Mouse (Mus musculus): ENCODE results near the gene Snx6.

Gene Snx6

DNA sequence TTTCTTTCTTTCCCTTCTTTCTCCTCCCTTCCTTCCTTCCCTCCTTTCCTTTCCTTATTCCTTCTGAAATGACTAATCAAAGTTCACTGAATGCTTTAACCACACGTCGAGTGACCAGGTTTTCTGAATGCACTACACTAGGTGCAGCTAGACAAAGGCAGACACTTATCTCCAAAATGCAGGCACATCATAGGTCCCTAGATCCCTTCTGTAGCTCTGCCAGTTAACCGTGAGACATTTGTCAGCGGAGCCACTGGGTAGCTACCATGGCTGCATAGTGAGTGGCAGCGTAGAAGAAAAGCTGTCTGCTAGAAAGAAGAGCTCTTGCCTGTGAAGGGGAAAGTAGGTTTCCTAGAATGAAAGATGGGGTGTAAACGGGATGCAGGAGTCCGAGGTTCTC is 96.1 kb downstream of the Snx6 start:
- no peak for DNase-seq (ENCODE audit: low spot score)

DNA sequence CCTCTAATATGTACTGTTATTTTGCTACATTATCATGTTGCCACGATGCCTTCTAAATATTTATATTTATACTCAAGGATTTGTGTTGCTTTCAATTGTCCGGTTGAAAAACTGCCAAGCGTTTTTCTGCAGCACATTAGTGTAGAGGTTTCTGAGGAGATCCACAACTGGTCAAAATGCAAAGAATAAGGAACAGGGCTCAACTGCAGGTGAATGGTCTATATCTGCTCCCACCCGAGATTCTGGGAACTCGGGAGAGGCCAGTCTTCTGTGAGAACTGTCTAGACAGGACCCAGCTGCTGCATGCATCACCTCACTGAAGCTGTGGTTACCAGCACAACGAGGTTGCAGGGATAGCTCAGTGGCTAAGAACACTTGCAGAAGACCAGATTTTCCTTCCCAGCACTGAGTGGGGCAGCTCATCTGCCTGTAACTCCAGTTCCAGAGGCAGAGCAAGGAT is 97.7 kb downstream of the Snx6 start:
- no peak for DNase-seq (ENCODE audit: low spot score)

DNA sequence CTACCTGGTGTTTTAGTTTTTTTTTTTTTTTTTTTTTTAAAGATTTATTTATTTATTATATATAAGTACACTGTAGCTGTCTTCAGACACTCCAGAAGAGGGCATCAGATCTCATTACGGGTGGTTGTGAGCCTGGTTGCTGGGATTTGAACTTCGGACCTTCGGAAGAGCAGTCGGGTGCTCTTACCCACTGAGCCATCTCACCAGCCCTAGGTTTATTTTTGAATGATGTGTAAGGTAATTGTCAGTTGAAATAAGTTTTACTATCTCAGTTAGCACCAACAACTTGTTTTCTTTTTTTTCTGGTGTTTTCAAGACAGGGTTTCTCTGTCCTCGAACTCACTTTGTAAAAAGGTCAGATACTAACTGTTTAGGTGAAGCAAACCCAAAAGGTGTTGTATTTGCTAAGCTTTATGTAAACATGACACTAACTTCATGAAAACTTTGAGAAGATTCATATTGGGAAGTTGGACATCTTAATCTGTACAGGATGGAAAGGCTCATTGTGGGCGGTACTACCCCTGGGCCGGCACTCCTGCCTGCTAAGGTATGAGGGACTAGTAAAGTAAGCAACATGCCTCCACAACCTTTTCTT is 98.4 kb downstream of the Snx6 start:
- peak; percentile 70 for DNase-seq (ENCODE audit: low spot score)

Data from c-Kit-positive CD71-positive TER-119-positive erythroid progenitor cells, embryonic 14.5 days (primary cell).